Mouse (Mus musculus): ENCODE data around the gene Pitpnb. TPM values are rescaled to one million over a fixed set of nuclear protein-coding genes. Genes with fewer than 3 reads are reported as not detected.

Gene Pitpnb
- polyA plus RNA-seq, 1 experiment from 2014 or later, result 102 TPM

- in situ Hi-C loops (cut with MboI; ENCODE audit: low pct_unique_long_range_greater_than_20kb), result loop anchor here (5.0 to 10.0 kb wide), 3 partner anchors 267 to 737 kb away; no protein-coding TSS in a partner anchor
- CTCF ChIA-PET, result interaction anchor here (0.7 to 1.7 kb wide), 3 partner anchors 11 to 734 kb away, joined by 3 to 9 read pairs (median 3); no protein-coding TSS in a partner anchor
- POLR2A ChIA-PET, result no interaction called here
Observed at GRCm38 (mm10) chr5:111414770-111415249, 84.2 kb downstream of the Pitpnb start.

GRCm38 (mm10) chr5:111415575-111415974 is 85.0 kb downstream of the Pitpnb start:
- ATAC-seq (no peak), DNase-seq (ENCODE audit: low read depth, low spot score) (no peak)
- ChIA-PET POLR2A (interaction anchor here (0.7 kb wide), 1 partner anchor 727 kb away, joined by 8 read pairs; no protein-coding TSS in a partner anchor), CTCF (no interaction called here)
- no peak for TF ChIP-seq CTCF (IDR thresholded peaks at IDR 0.05)
- in situ Hi-C loops (cut with MboI; ENCODE audit: low pct_unique_long_range_greater_than_20kb), result loop anchor here (10.0 kb wide), 1 partner anchor 399 kb away; no protein-coding TSS in a partner anchor
- H3K27me3 ChIP-seq, result peaks cover 20% of the 10 kb centered on the region

More at GRCm38 (mm10) chr5:111414770-111415249, 84.2 kb downstream of the Pitpnb start:
- no peak for ATAC-seq
- no peak for TF ChIP-seq CTCF (IDR thresholded peaks at IDR 0.05)
- peaks cover 20% of the 10 kb centered on the region for H3K27me3 ChIP-seq
- no peak for DNase-seq (ENCODE audit: low read depth, low spot score)

- TF ChIP-seq CTCF (IDR thresholded peaks at IDR 0.05), result no peak
- CTCF ChIA-PET, result no interaction called here
Observed at GRCm38 (mm10) chr5:111416048-111416447, 85.5 kb downstream of the Pitpnb start.

GRCm38 (mm10) chr5:111416591-111417374 is 86.2 kb downstream of the Pitpnb start, which contains the start of gene Mn1:
Gene Mn1 (plus strand): TSS chr5:111417362.
- H3K27me3 ChIP-seq, result peaks cover 20% of the 10 kb centered on the region
- TF ChIP-seq CTCF (IDR thresholded peaks at IDR 0.05), result no peak
- CTCF ChIA-PET, result no interaction called here
- in situ Hi-C loops (cut with MboI; ENCODE audit: low pct_unique_long_range_greater_than_20kb), result loop anchor here (10.0 kb wide), 1 partner anchor 398 kb away; no protein-coding TSS in a partner anchor
- peak; percentile 83 for ATAC-seq
- DNase-seq (ENCODE audit: low read depth, low spot score), result peak; percentile 37
- POLR2A ChIA-PET, result interaction anchor here (1.1 kb wide), 1 partner anchor 19 kb away, joined by 4 read pairs; no protein-coding TSS in a partner anchor

More at GRCm38 (mm10) chr5:111416048-111416447, 85.5 kb downstream of the Pitpnb start:
- POLR2A ChIA-PET, result no interaction called here
- ATAC-seq, result no peak
- in situ Hi-C loops (cut with MboI; ENCODE audit: low pct_unique_long_range_greater_than_20kb), result loop anchor here (10.0 kb wide), 1 partner anchor 399 kb away; no protein-coding TSS in a partner anchor
- H3K27me3 ChIP-seq, result peaks cover 20% of the 10 kb centered on the region
- DNase-seq (ENCODE audit: low read depth, low spot score), result no peak

- no peak for DNase-seq (ENCODE audit: low read depth, low spot score)
- no peak for TF ChIP-seq CTCF (IDR thresholded peaks at IDR 0.05)
- ChIA-PET POLR2A (interaction anchor here (1.1 kb wide), 1 partner anchor 20 kb away, joined by 4 read pairs; no protein-coding TSS in a partner anchor), CTCF (no interaction called here)
- ATAC-seq, result peak; percentile 4
- in situ Hi-C loops (cut with MboI; ENCODE audit: low pct_unique_long_range_greater_than_20kb), result loop anchor here (10.0 kb wide), 1 partner anchor 397 kb away; no protein-coding TSS in a partner anchor
- H3K27me3 ChIP-seq, result peaks cover 20% of the 10 kb centered on the region
Observed at GRCm38 (mm10) chr5:111417378-111418131, 87.0 kb downstream of the Pitpnb start.

- POLR2A ChIA-PET, result interaction anchor here (0.6 kb wide), 1 partner anchor 693 kb away, joined by 3 read pairs; no protein-coding TSS in a partner anchor
- H3K27me3 ChIP-seq, result peaks cover 20% of the 10 kb centered on the region
- ATAC-seq (no peak), DNase-seq (ENCODE audit: low read depth, low spot score) (no peak)
- CTCF ChIA-PET, result no interaction called here
- TF ChIP-seq CTCF (IDR thresholded peaks at IDR 0.05), result no peak
- in situ Hi-C loops (cut with MboI; ENCODE audit: low pct_unique_long_range_greater_than_20kb), result loop anchor here (10.0 kb wide), 1 partner anchor 396 kb away; no protein-coding TSS in a partner anchor
Observed at GRCm38 (mm10) chr5:111418202-111419120, 87.9 kb downstream of the Pitpnb start.

- CTCF ChIA-PET, result no interaction called here
- no peak for ATAC-seq
- in situ Hi-C loops (cut with MboI; ENCODE audit: low pct_unique_long_range_greater_than_20kb), result loop anchor here (10.0 kb wide), 1 partner anchor 396 kb away; no protein-coding TSS in a partner anchor
- DNase-seq (ENCODE audit: low read depth, low spot score), result no peak
- TF ChIP-seq CTCF (IDR thresholded peaks at IDR 0.05), result no peak
- POLR2A ChIA-PET, result no interaction called here
- H3K27me3 ChIP-seq, result peaks cover 20% of the 10 kb centered on the region
Observed at GRCm38 (mm10) chr5:111419121-111419881, 88.7 kb downstream of the Pitpnb start.

GRCm38 (mm10) chr5:111420011-111420691 is 89.6 kb downstream of the Pitpnb start:
- POLR2A ChIA-PET, result no interaction called here
- in situ Hi-C loops (cut with MboI; ENCODE audit: low pct_unique_long_range_greater_than_20kb), result no loop called here
- CTCF ChIA-PET, result no interaction called here
- H3K27me3 ChIP-seq, result peaks cover 20% of the 10 kb centered on the region
- ATAC-seq (no peak), DNase-seq (ENCODE audit: low read depth, low spot score) (no peak)
- no peak for TF ChIP-seq CTCF (IDR thresholded peaks at IDR 0.05)
